Mouse (Mus musculus) testis, adult 2 months (tissue): ENCODE results near the gene Gm47955. TPM values are rescaled to one million over a fixed set of nuclear protein-coding genes. Genes with fewer than 3 reads are reported as not detected.
"Not testable (repeated sequence)": the region's sequence is repeated elsewhere in the genome, so short reads cannot be mapped to it uniquely, and the experiment has no call there.

Experiments
- H3K27ac ChIP-seq: fragments of 200-500 bp; 2 replicates; pipeline ENCODE4 v1.5.1; 2012; ENCODE audit warnings: low read depth, low read length; ENCODE audit not compliant: control insufficient read depth, insufficient read depth
- H3K27me3 ChIP-seq: fragments of 200-500 bp; 2 replicates; pipeline ENCODE4 v1.6.1; 2012; ENCODE audit warnings: mild to moderate bottlenecking, low read length, moderate library complexity; ENCODE audit not compliant: control insufficient read depth, insufficient read depth
- H3K36me3 ChIP-seq: fragments of 200-500 bp; 2 replicates; pipeline ENCODE4 v1.6.1; 2012; ENCODE audit warnings: mild to moderate bottlenecking, low read length; ENCODE audit not compliant: control insufficient read depth, insufficient read depth
- H3K4me1 ChIP-seq: fragments of 200-500 bp; 2 replicates; pipeline ENCODE4 v1.6.1; 2012; ENCODE audit warnings: low read length; ENCODE audit not compliant: control insufficient read depth, insufficient read depth
- H3K4me3 ChIP-seq: fragments of 200-500 bp; 2 replicates; pipeline ENCODE4 v1.5.1; 2012; ENCODE audit warnings: low read depth, mild to moderate bottlenecking, low read length, moderate library complexity, mixed read lengths; ENCODE audit not compliant: control insufficient read depth
- CTCF ChIP-seq: fragments of 200-500 bp; IDR thresholded peaks from 2 replicates; pipeline ENCODE4 v1.5.1; 2012; ENCODE audit warnings: low read depth, mild to moderate bottlenecking, inconsistent platforms, low read length, moderate library complexity; ENCODE audit not compliant: control insufficient read depth, insufficient read depth, insufficient replicate concordance
- POLR2A ChIP-seq: fragments of 200-500 bp; IDR thresholded peaks from 2 replicates; pipeline ENCODE4 v1.6.1; 2012; ENCODE audit warnings: low read depth, mild to moderate bottlenecking, inconsistent platforms, low read length, moderate library complexity; ENCODE audit not compliant: control insufficient read depth
- polyA plus RNA-seq: library from polyadenylated mRNA; depleted of rRNA; stranded (reverse); fragments of >200 nt; gene quantifications from 2 replicates; pipeline ENCODE4 v1.2.3, GENCODE M21; 2012

The Gm47955 gene
- polyA plus RNA-seq, 1 experiment = not detected

- Histone ChIP-seq H3K4me1 (no peaks in the 10 kb centered on the region), H3K4me3 (no peak overlapping the region), H3K36me3 (no peaks in the 10 kb centered on the region), H3K27me3 (no peaks in the 10 kb centered on the region), H3K27ac (no peak overlapping the region)
- TF ChIP-seq POLR2A (no peak), CTCF (no peak)
Measured at GRCm38 (mm10) chr1:82977840-82978239, 17.8 kb downstream of the Gm47955 start.

DNA sequence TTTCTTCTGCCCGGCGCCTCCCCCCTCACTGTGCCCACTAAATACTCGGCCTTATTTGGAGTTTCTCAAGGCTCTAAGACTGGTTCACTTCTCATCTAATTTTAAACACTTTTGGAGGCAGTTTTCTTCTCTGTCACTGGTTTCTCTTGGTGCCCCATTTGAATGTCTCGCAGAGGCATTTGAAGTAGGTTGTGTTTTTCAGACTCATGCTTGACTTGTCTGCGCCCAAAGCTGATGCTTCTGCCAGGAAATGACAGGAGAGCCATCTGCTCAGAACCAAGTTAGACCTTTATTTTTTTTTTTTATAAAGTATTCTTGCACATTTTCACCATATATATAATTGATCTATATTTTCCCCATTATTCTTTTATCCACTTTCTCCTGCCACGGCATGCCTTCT lies 26.7 kb downstream of the Gm47955 start:
- no peak for TF ChIP-seq CTCF
- H3K27ac ChIP-seq = no peak overlapping the region
- H3K4me1 ChIP-seq = no peaks in the 10 kb centered on the region
- no peak overlapping the region for H3K4me3 ChIP-seq
- no peaks in the 10 kb centered on the region for H3K27me3 ChIP-seq
- H3K36me3 ChIP-seq = no peaks in the 10 kb centered on the region

DNA sequence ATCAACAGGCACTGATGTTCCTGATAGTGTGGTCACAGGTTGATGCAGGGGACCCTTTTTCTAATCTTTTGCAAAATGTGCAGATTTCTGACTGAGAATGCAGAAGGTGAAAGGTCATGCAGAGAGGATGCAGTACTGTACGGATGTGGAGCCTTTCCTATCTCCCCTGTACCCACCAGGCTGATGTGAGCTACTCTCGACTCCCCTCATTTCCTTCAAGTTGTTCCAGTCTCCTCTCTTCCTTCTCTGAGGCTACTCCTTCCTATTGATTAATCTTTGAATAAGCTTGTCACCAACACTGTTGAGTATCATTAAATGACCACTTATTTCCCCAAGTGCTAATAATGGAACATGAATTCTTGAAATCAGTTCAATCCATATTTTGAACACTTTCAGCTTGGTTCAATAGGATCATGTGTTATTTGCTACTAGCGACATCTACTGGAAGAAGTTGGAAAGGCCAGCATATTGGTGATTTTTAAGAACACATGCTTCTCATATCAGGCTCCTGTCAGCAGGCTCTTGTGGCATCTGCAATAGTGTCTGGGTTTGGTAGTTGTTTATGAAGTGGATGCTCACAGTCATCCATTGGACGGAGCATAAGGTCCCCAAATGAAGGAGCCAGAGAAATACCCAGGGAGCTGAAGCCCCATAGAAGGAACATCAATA lies 27.6 kb downstream of the Gm47955 start:
- TF ChIP-seq CTCF = no peak
- TF ChIP-seq POLR2A = no peak
- Histone ChIP-seq H3K27ac (no peak overlapping the region), H3K27me3 (no peaks in the 10 kb centered on the region), H3K4me3 (no peak overlapping the region), H3K36me3 (no peaks in the 10 kb centered on the region), H3K4me1 (no peaks in the 10 kb centered on the region)

DNA sequence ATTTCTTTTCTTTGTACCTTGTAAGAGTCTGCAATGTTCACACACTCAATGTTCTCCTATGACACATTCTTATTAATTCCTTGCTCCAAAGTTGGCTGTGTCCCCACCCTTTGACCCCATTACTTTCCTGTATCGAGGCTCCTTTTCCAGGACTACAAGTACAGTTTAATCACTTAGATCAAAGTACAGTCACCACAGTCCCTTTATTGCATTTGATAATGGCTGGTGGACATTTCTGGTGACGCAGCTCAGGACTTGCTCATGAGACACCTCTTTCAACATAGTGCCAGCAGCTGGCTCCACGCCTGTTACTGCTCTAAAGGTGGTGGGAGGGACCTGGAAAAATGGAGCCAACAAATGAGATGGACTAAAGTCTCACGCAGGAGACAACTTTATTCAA lies 31.0 kb downstream of the Gm47955 start:
- no peaks in the 10 kb centered on the region for H3K27me3 ChIP-seq
- TF ChIP-seq POLR2A (no peak), CTCF (no peak)
- no peaks in the 10 kb centered on the region for H3K36me3 ChIP-seq
- H3K4me1 ChIP-seq = no peaks in the 10 kb centered on the region
- H3K4me3 ChIP-seq = no peak overlapping the region
- H3K27ac ChIP-seq = no peak overlapping the region

DNA sequence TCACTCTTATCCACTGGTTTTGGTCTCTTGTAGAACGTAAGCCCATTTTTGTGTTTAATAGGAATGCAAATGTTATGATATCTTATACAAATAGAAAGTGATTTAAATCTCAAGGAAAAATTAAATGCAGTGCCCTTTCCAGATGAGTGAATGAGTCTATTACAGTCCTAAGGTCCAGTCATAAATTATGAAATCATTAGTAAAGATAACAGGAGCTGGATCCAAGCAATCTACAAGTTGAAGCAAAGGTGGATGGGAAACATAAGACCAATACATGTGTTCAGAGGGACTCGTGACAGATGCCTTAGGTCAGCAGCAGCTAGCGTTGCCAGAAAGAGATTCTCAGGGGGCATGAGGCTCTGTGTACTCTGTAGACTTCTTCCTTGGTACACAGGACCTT lies 31.5 kb downstream of the Gm47955 start:
- H3K4me3 ChIP-seq = no peak overlapping the region
- H3K27ac ChIP-seq = no peak overlapping the region
- no peaks in the 10 kb centered on the region for H3K27me3 ChIP-seq
- no peak for TF ChIP-seq POLR2A
- no peak for TF ChIP-seq CTCF
- no peaks in the 10 kb centered on the region for H3K4me1 ChIP-seq
- no peaks in the 10 kb centered on the region for H3K36me3 ChIP-seq

DNA sequence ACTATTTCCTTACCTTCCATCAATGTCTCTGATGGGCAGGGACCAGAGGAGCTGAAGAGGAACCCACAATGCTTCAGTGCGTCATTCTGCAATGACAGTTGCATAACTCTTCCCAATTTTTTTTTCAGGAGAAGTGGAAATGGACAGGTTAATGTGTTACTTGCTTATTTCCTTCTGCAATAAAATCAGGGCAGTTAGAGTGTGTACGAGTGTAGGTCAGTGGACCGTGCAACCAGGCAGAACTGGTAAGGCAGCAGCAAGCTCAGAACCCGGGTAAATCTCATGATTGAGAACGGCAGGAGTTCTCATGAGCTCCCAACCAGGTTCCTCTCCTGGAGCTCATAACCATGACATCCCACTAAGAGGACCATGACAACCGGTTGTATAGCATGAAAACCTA lies 32.0 kb downstream of the Gm47955 start:
- H3K27ac ChIP-seq = no peak overlapping the region
- H3K36me3 ChIP-seq = no peaks in the 10 kb centered on the region
- H3K27me3 ChIP-seq = no peaks in the 10 kb centered on the region
- H3K4me3 ChIP-seq = no peak overlapping the region
- TF ChIP-seq CTCF (no peak), POLR2A (no peak)
- H3K4me1 ChIP-seq = no peaks in the 10 kb centered on the region

- Histone ChIP-seq H3K27me3 (no peaks in the 10 kb centered on the region), H3K27ac (no peak overlapping the region), H3K4me1 (no peaks in the 10 kb centered on the region), H3K4me3 (no peak overlapping the region), H3K36me3 (no peaks in the 10 kb centered on the region)
- TF ChIP-seq POLR2A (no peak), CTCF (no peak)
Measured at GRCm38 (mm10) chr1:82993947-82994346, 33.9 kb downstream of the Gm47955 start.

- peak within 1 kb of the TSS; percentile 33 for H3K4me3 ChIP-seq
- not testable (repeated sequence) for H3K36me3 ChIP-seq, H3K4me1 ChIP-seq, H3K27me3 ChIP-seq, H3K27ac ChIP-seq
Measured at GRCm38 (mm10) chr1:83000306-83000705, 40.2 kb downstream of the Gm47955 start, which contains the start of gene Gm47959. Gm47959 (plus strand) TSS chr1:83000548.
